In the genomic region with DNA sequence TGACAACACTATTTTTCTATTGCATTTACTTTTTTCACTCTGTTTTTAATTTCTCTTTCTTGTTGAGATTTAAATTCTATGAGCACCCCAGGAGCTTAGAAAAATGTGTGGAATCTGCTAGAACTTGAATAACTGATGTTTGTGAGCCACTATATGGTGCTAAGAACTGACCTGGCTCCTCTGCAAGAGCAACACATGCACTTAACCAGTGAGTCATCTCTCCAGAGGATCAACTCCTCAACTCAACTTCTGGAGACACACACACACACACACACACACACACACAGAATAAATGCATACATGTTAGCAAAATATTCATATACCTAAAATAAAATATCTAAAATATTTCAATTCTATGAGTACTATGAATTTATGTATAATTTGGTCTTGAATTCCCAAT, we compare ENCODE assay signal across 17 mouse cellular contexts.
DNase-seq lines count a peak whose midpoint lies in the region; TF ChIP-seq lines count a peak whose summit lies in the region.
"Had no signal": no experiment of that assay in that cellular context is flagged by ENCODE, and none has a peak within 500 bp of the region (broad histone marks: within the 10 kb centered on the region; RNA-seq: fewer than 3 reads in every experiment).

No protein-coding gene starts in this region.

- DNase-seq in 3T3-L1 (ENCODE audit: low read depth, low spot score) (peak; percentile 82), NIH3T3 (ENCODE audit: low read depth) (peak; percentile 78)
- no peak for DNase-seq in adrenal gland, postnatal 4 days (ENCODE audit: low spot score in 2 of 2)
- DNase-seq in gastrocnemius, adult 2 months: no peak
- DNase-seq: adrenal gland, adult 2 months; adrenal gland, adult 8-10 months; adrenal gland, postnatal 10 days; adrenal gland, postnatal 14 days; adrenal gland, postnatal 25 days; adrenal gland, postnatal 36 days; B cell, adult 2 months; cerebellum, adult 11 months; cerebellum, adult 11-12 months; cerebellum, adult 18-20 months; cerebellum, adult 2 months; cerebellum, adult 8-10 months; cerebellum, adult 9-10 months had no signal

- intact Hi-C loops in gastrocnemius, adult 2 months (cut with DNase I): no loop called here

- H3K27ac ChIP-seq in gastrocnemius, adult 2 months: no peak overlapping the region

- TF ChIP-seq CTCF in gastrocnemius, adult 2 months (IDR thresholded peaks at IDR 0.05): no peak

- no peak overlapping the region for H3K4me3 ChIP-seq in gastrocnemius, adult 2 months

Comparison
In these comparisons a context has a peak if more than half of its experiments do, and no peak if none do; other contexts are left out.
1. DNase-seq: peak in 3T3-L1 (single experiment) and NIH3T3 (single experiment); none in adrenal gland, postnatal 4 days (0 of 2) and gastrocnemius, adult 2 months (single experiment).